Mouse (Mus musculus) hindbrain, embryonic 16.5 days (tissue): ENCODE results near the gene Gls. TPM values are rescaled to one million over a fixed set of nuclear protein-coding genes. Genes with fewer than 3 reads are reported as not detected.

Experiments used
- ATAC-seq: fragments of 200-750 bp; cut with Nextera tagmentation; 2 replicates; pipeline ENCODE4 v1.8.0; 2017; ENCODE audit warnings: moderate TSS enrichment, moderate library complexity
- H3K27ac ChIP-seq: fragments of 300-500 bp; sonication (generic); 2 replicates; pipeline ENCODE4 v1.5.1; 2014; ENCODE audit warnings: low read depth, mild to moderate bottlenecking, control low read depth, low read length, moderate library complexity
- H3K27me3 ChIP-seq: fragments of 300-500 bp; sonication (generic); replicated peaks from 2 replicates; pipeline ENCODE4 v1.6.1; 2014; ENCODE audit warnings: low read length; ENCODE audit not compliant: control insufficient read depth, insufficient read depth
- H3K36me3 ChIP-seq: fragments of 300-500 bp; sonication (generic); 2 replicates; pipeline ENCODE4 v1.6.1; 2014; ENCODE audit warnings: mild to moderate bottlenecking, low read length, moderate library complexity, mixed read lengths; ENCODE audit not compliant: control insufficient read depth, insufficient read depth
- H3K4me1 ChIP-seq: fragments of 300-500 bp; sonication (generic); 2 replicates; pipeline ENCODE4 v1.6.1; 2014; ENCODE audit warnings: low read depth, low read length; ENCODE audit not compliant: control insufficient read depth, insufficient read depth
- H3K4me2 ChIP-seq: fragments of 300-500 bp; sonication (generic); 2 replicates; pipeline ENCODE4 v1.6.1; 2014; ENCODE audit warnings: mild to moderate bottlenecking, low read length, control low read depth, moderate library complexity
- H3K4me3 ChIP-seq: fragments of 300-500 bp; sonication (generic); 2 replicates; pipeline ENCODE4 v1.5.1; 2014; ENCODE audit warnings: mild to moderate bottlenecking, low read length, control low read depth, moderate library complexity
- H3K9ac ChIP-seq: fragments of 300-500 bp; sonication (generic); 2 replicates; pipeline ENCODE4 v1.6.1; 2014; ENCODE audit warnings: low read depth, mild to moderate bottlenecking, control low read depth, low read length, moderate library complexity
- H3K9me3 ChIP-seq: fragments of 300-500 bp; sonication (generic); 2 replicates; pipeline ENCODE4 v1.6.1; 2014; ENCODE audit warnings: mild to moderate bottlenecking, low read length, moderate library complexity; ENCODE audit not compliant: control insufficient read depth
- WGBS: fragments of 180-500 bp; shearing (Covaris S2); extraction: QIAGEN DNeasy Blood & Tissue Kit; methylation state at CpG from one replicate; pipeline ENCODE4 v1.1.7; 2014; 5-methylcytosine and 5-hydroxymethylcytosine counted together
- polyA plus RNA-seq: library from polyadenylated mRNA; unstranded; fragments of >200 nt; fragmentation: Nextera tagmentation; extraction: Ambion mirVana; gene quantifications from 2 replicates; pipeline ENCODE4 v1.2.1, GENCODE M21; 2015

The Gls gene
- polyA plus RNA-seq, 1 experiment from 2014 or later: 27.0 TPM

DNA sequence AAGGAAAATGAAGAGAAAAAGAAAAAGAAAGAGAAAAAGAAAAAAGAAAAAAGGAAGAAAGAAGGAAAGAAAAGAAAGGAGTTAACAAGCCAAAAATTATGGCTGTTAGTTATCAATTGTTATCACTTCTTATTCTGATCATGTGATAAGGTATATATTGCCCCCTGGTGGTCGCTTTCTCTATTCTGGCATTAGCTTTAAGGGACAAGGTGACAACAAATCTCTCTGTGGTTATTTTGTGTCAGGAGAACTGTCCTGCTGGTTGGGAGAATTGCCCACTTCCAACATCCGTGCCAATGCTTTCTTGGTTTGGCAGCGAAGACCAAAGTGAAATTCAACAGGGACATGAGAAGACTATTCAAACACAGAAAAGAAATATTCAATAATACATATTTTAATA lies 34.6 kb upstream of the Gls start:
- no peak overlapping the region for H3K9ac ChIP-seq
- H3K27ac ChIP-seq: no peak overlapping the region
- WGBS: 50% methylated on average over 3 of the region's 3 CpGs
- H3K4me2 ChIP-seq: no peak overlapping the region
- H3K4me1 ChIP-seq: no peaks in the 10 kb centered on the region
- no peaks in the 10 kb centered on the region for H3K9me3 ChIP-seq
- no peak overlapping the region for H3K4me3 ChIP-seq
- H3K36me3 ChIP-seq: no peaks in the 10 kb centered on the region
- ATAC-seq: no peak
- no peaks in the 10 kb centered on the region for H3K27me3 ChIP-seq

DNA sequence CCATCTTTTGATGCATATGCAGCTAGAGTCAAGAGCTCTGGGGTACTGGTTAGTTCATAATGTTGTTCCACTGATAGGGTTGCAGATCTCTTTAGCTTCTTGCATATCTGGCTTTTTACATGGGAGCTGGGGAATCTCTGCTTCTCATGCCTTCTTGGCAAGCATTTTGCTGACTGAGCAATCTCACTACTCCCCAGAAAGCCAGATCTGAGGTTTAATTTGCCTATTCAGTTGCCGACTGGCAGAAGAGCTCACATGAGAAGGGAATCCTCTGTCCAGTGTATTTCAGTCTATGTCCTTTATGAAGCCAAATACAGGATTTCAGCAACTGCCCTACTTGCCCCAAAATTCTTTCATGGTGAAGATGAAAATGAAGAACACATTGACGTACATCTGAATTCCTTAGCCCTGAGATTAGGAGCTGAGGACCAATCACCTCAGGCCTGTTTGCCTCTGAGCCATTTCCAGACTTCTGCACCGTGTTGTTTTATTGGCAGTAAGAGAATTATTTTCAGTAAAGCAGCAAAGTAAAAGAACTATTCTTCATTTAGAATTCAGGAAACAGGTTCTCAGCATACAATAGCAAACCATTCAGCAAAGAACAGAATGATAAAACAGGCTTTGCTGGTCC lies 33.0 kb upstream of the Gls start:
- no peaks in the 10 kb centered on the region for H3K9me3 ChIP-seq
- H3K27me3 ChIP-seq: no peaks in the 10 kb centered on the region
- H3K9ac ChIP-seq: no peak overlapping the region
- H3K36me3 ChIP-seq: no peaks in the 10 kb centered on the region
- H3K4me1 ChIP-seq: no peaks in the 10 kb centered on the region
- no peak for ATAC-seq
- 81% methylated on average over 3 of the region's 3 CpGs for WGBS
- no peak overlapping the region for H3K27ac ChIP-seq
- no peak overlapping the region for H3K4me3 ChIP-seq
- H3K4me2 ChIP-seq: no peak overlapping the region

DNA sequence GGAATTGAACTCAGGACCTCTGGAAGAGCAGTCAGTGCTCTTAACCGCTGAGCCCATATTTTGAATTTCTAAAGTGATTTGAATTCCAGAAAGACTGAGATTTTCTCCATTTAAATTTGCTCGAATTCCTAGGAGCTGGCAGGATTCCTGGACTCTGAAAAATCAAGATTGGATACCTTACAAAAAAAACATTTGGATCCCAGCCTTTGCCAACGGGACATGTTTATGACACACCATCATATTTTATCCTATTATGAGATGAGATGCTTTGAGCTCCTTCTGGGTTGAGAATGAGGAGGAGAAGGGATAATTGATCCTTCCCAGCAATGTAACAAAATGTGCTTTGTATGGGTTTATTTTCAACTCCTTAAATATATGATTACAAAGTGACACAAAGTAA lies 31.3 kb upstream of the Gls start:
- no peak overlapping the region for H3K9ac ChIP-seq
- no peaks in the 10 kb centered on the region for H3K27me3 ChIP-seq
- ATAC-seq: no peak
- WGBS: 64% methylated on average over 3 of the region's 3 CpGs
- H3K4me2 ChIP-seq: no peak overlapping the region
- no peak overlapping the region for H3K27ac ChIP-seq
- H3K4me1 ChIP-seq: no peaks in the 10 kb centered on the region
- H3K36me3 ChIP-seq: no peaks in the 10 kb centered on the region
- H3K9me3 ChIP-seq: no peaks in the 10 kb centered on the region
- H3K4me3 ChIP-seq: no peak overlapping the region

DNA sequence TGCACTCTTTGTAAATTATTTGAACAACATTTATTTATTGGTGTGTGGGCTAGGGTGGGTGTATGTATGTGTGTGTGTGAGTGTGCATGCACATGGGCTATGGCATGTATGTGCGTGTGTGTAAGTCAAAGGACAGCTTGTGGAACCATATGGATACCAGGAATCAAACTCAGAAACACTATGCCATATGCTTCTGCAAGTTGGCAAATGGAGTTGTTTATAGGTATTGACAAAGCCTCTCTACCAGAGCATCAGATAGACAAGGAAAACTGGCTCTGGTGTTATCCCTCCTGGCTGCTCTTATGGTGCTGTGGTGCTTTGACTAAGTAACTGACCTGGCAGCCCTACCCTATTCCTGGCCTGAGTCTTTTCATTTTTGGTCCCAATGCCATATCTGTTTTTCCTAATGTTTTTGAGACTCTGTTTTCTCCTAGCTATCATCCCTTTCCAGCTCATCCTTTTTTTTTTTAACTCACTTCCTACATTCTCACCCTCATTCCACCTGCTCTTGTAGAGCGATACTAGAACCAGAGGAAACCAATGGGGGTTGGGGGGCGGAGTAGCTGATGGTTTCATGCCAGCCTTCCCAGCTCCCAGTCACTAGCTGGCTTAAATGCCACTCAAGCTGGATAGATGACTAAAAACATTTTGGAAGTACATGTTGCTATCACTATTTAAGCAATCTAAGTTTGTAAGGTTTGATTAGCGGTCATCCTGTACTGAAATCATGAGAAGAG lies 27.5 kb upstream of the Gls start:
- Histone ChIP-seq H3K27me3 (no peaks in the 10 kb centered on the region), H3K4me2 (no peak overlapping the region), H3K9me3 (no peaks in the 10 kb centered on the region), H3K36me3 (no peaks in the 10 kb centered on the region), H3K27ac (no peak overlapping the region), H3K4me3 (no peak overlapping the region), H3K9ac (no peak overlapping the region), H3K4me1 (no peaks in the 10 kb centered on the region)
- 85% methylated on average over 4 of the region's 4 CpGs for WGBS
- ATAC-seq: no peak

DNA sequence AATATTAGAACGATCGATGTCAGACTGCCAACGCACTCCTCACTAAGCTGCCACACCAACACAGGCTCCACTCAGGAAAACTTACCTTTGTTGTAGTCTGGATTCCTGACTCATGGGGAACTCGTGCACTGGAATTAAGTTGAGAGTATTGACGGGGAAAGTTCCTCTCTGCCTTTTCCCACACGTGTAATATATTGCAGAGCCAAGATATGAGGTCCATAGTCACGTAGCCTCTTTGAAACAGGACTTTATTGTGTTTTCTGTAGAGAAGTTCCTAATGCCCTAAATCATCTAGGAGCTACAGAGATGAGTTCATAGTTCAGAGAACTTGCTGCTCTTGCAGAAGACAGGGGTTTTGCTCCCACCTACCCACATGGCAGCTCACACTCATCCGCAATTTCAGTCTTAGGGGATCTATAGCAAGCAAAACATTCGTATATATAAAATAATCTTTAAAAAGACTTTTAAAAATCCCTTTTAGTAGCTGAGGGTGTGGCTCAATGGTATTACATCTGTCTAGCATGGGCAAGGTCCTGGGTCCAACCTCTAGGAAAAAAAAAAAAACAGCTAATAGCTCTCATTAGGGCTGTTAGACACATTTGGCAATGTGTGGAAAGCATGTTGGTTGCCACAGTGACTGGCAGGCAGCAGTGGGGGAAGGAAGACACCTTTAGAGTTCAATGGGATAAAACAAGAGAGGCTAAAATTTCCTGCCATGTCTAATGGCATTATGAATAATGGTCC lies 25.1 kb upstream of the Gls start:
- Histone ChIP-seq H3K27me3 (no peaks in the 10 kb centered on the region), H3K4me3 (no peak overlapping the region), H3K9ac (no peak overlapping the region), H3K4me2 (no peak overlapping the region), H3K27ac (no peak overlapping the region), H3K9me3 (no peaks in the 10 kb centered on the region), H3K36me3 (no peaks in the 10 kb centered on the region), H3K4me1 (no peaks in the 10 kb centered on the region)
- 88% methylated on average over 9 of the region's 9 CpGs for WGBS
- ATAC-seq: no peak

DNA sequence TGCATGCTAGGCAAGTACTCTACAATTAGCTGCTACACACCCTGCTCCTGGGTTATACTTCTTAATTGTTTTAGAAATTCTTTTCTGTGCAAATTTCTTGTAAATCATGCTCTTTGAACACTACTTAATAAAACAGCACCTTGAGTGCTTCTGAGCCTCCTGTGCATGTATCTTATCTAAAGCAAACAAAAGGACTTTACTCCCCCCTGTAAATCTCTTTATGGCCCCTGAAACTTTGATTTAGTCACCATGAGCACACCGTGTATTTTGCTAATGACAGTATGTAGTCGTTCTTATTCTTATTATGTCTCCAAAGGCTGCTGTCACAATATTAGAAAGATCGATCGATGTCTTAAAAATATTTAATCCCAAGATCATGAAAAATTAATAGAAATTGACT lies 23.9 kb upstream of the Gls start:
- no peak overlapping the region for H3K27ac ChIP-seq
- no peaks in the 10 kb centered on the region for H3K4me1 ChIP-seq
- H3K9me3 ChIP-seq: no peaks in the 10 kb centered on the region
- H3K36me3 ChIP-seq: no peaks in the 10 kb centered on the region
- H3K9ac ChIP-seq: no peak overlapping the region
- no peak for ATAC-seq
- H3K4me3 ChIP-seq: no peak overlapping the region
- WGBS: 89% methylated on average over 4 of the region's 4 CpGs
- no peaks in the 10 kb centered on the region for H3K27me3 ChIP-seq
- H3K4me2 ChIP-seq: no peak overlapping the region

DNA sequence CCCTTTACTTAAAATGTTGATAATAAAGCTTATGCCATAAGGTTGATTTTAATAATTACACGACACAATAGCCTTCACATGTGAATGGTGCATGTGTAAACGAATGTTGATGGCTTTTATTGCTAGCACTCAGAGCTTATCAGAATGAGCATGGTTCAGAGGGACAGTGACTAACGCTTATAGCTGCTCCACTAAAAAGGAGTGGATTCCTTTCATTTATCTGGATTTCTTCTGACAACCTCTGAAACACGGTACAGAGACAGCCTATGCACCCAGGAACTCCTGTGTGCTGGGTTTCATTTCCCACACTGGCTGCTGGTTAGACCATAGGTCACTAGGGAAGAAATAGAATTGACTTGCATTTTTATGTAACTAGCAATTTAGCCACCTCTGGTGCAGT lies 23.2 kb upstream of the Gls start:
- WGBS: 80% methylated on average over 4 of the region's 4 CpGs
- Histone ChIP-seq H3K9ac (no peak overlapping the region), H3K9me3 (no peaks in the 10 kb centered on the region), H3K4me3 (no peak overlapping the region), H3K27me3 (no peaks in the 10 kb centered on the region), H3K4me1 (no peaks in the 10 kb centered on the region), H3K4me2 (no peak overlapping the region), H3K36me3 (no peaks in the 10 kb centered on the region), H3K27ac (no peak overlapping the region)
- ATAC-seq: no peak

DNA sequence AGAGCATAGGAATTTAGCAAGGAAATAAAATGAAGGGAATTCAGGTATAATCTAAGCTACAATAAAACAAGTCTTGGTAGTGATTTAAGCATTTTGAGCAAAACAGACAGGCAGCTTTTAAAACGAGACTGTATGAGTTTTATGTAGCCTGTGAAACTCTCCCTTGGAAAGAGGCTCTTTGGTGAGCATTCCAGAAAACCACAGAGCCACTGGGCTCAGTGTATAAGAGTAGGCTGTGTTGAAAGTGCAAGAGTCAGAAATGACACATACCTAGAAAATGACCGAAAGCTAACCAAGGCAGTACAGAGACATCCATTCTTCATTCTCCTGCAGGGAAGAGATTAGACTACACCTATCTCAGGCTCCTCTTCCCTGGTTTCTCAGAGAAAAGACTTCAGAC lies 21.4 kb upstream of the Gls start:
- ATAC-seq: no peak

DNA sequence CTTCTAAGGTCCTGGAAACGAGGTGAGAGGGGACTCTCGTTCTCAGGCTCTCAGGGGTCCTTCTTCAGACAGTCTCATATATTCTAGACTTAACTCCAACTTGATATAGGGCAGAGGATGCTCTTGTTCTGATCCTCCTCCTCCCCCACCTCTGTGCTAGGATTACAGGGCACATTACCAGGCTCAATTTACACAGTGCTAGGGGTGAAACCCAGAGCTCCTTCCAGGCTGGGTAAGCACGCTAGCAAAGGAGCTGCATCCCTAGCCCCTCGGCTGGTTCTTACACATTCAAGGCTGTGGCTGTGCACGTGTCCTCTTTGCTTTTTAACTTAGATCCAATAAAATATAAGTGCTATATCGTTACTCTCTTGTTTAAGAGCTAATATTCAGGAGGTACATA lies 20.4 kb upstream of the Gls start:
- H3K9ac ChIP-seq: no peak overlapping the region
- ATAC-seq: no peak
- H3K27me3 ChIP-seq: no peaks in the 10 kb centered on the region
- no peak overlapping the region for H3K27ac ChIP-seq
- no peaks in the 10 kb centered on the region for H3K4me1 ChIP-seq
- H3K36me3 ChIP-seq: no peaks in the 10 kb centered on the region
- WGBS: 87% methylated on average over 6 of the region's 6 CpGs
- H3K4me3 ChIP-seq: no peak overlapping the region
- no peak overlapping the region for H3K4me2 ChIP-seq
- no peaks in the 10 kb centered on the region for H3K9me3 ChIP-seq

More for the DNA sequence above, 21.4 kb upstream of the Gls start:
- Histone ChIP-seq H3K27ac (no peak overlapping the region), H3K27me3 (no peaks in the 10 kb centered on the region), H3K4me2 (no peak overlapping the region), H3K4me1 (no peaks in the 10 kb centered on the region), H3K4me3 (no peak overlapping the region), H3K9me3 (no peaks in the 10 kb centered on the region), H3K36me3 (no peaks in the 10 kb centered on the region), H3K9ac (no peak overlapping the region)
- WGBS: 87% methylated on average over 2 of the region's 2 CpGs
